Mouse (Mus musculus) E14TG2a.4 (cell line): Measurements from ENCODE around the gene Plekha5.
"Not testable (repeated sequence)": the region's sequence is repeated elsewhere in the genome, so short reads cannot be mapped to it uniquely, and the experiment has no call there.

ENCODE experiments used
- H3K27me3 ChIP-seq: 2 replicates; pipeline ENCODE4 v1.6.1; 2014; ENCODE audit warnings: low read length, control low read depth; ENCODE audit not compliant: insufficient read depth
- H3K36me3 ChIP-seq: 2 replicates; pipeline ENCODE4 v1.6.1; 2014; ENCODE audit warnings: low read length, control low read depth; ENCODE audit not compliant: insufficient read depth
- H3K4me1 ChIP-seq: replicated peaks from 2 replicates; pipeline ENCODE4 v1.6.1; 2014; ENCODE audit warnings: low read depth, low read length, control low read depth
- H3K4me3 ChIP-seq: replicated peaks from 2 replicates; pipeline ENCODE4 v1.5.1; 2014; ENCODE audit warnings: mild to moderate bottlenecking, low read length
- H3K9me3 ChIP-seq: 2 replicates; pipeline ENCODE4 v1.6.1; 2014; ENCODE audit warnings: low read length, control low read depth
- CTCF ChIP-seq: conservative IDR thresholded peaks from 2 replicates; pipeline ENCODE4 v1.5.1; 2014; ENCODE audit warnings: low read length
- NANOG ChIP-seq: IDR thresholded peaks from 2 replicates; pipeline ENCODE4 v1.6.1; 2014; ENCODE audit warnings: borderline replicate concordance, low read length, mixed read lengths
- POU5F1 ChIP-seq: IDR thresholded peaks from 2 replicates; pipeline ENCODE4 v1.6.1; 2014; ENCODE audit warnings: low read length, borderline replicate concordance

Gene Plekha5

DNA sequence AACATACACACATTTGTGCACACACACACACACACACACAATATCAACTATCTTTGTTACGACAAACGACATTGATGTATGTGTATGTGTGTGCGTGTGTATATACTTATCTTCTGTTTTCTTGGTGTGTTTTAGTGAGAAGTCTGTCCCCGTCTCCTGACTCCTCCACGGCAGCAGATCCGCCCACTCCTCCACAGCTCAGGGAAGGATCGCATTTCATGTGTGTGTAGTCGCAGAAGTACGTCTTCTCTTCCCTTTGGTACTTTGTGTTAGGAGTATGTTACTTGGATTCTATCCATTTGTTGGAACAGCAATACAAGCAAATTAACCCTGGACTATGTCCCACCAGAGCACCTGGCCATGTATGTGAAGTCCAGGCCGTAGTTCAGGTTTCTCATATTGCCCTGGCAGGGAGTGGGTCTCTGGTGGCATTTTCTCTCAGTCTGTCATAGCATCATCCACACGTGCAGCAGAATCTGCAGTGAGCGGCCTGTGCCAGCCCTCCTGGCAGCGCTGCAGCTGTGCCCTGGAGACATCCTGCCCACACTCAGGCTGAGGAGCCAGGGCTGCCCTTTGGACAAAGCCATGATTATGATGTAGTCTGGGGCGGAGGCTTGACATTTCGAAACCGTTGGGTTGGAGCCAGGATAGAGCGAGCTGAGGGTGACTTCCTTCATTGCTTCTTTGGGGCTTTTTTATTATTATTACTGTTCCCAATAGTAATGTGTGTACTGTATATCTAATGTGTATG lies 169.7 kb downstream of the Plekha5 start:
- Histone ChIP-seq H3K4me3 (no peak overlapping the region), H3K36me3 (peaks cover 65% of the 10 kb centered on the region), H3K9me3 (no peaks in the 10 kb centered on the region), H3K4me1 (peaks cover 33% of the 10 kb centered on the region), H3K27me3 (no peaks in the 10 kb centered on the region; the same call in 1 of the 2 replicates)
- TF ChIP-seq CTCF (no peak), POU5F1 (no peak), NANOG (no peak)

DNA sequence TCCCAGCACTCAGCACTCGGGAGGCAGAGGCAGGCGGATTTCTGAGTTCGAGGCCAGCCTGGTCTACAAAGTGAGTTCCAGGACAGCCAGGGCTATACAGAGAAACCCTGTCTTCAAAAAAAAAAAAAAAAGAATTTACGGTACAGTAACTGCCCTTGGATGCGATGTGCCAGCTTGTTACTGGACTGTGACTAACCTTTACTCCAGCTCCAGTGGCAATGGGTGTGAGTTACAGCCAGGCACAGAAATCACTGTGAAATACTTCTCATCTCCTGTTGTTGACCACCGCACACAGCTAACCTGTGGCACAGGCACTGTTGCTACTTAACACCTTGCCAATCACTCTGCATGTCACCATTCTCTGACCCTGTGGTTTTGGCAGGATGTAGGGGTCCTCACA lies 171.7 kb downstream of the Plekha5 start:
- Histone ChIP-seq H3K4me1 (peaks cover 51% of the 10 kb centered on the region), H3K36me3 (peaks cover 53% of the 10 kb centered on the region)
- not testable (repeated sequence) for H3K27me3 ChIP-seq, H3K4me3 ChIP-seq, H3K9me3 ChIP-seq

DNA sequence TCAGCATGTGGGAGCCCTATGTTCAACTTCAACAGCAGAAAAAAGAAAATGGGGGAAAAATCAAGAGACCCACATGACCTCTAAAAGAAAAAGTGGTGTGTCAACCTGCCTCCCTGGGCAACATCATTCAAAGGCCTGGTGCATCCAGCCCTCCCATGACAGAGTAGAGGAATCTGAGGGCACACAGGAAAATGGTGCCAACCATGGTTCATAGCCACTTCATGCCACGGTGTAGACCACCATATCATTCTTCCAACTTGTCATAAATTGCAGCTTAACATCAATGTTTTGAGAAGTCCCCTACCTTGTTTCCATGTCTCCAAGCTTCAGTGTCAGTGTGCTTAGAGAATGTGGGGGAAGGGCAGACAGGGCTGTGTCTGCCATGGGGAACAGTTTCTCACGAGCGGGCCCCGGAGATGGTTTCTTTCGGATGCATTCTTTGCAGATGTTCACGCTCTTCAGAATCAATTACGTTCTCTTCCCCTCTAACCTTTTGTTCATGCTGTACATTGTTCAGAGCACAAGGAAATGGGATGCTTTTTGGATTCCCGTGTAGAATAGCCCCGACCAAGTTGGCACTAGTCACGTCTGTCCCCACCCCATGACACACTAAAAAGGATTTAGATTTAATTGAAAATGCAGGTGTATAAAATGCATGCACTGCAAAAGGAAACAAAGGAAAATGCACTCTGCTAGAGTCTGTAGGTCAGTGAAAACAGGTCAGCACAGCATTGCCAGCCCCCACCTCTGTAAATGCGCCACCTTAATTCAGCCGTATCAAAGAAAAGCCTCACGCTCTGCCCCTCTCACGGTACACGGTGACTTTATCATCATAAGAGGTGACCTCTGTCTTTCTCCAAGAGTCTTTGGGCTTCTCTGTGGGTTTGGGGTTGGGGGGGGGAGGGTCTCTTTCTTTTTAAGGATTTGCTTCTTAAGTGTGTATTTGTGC lies 173.8 kb downstream of the Plekha5 start:
- Histone ChIP-seq H3K9me3 (no peaks in the 10 kb centered on the region), H3K36me3 (peaks cover 35% of the 10 kb centered on the region), H3K27me3 (no peaks in the 10 kb centered on the region; the same call in 1 of the 2 replicates), H3K4me1 (peaks cover 69% of the 10 kb centered on the region), H3K4me3 (no peak overlapping the region)
- TF ChIP-seq POU5F1 (no peak), NANOG (no peak), CTCF (no peak)

DNA sequence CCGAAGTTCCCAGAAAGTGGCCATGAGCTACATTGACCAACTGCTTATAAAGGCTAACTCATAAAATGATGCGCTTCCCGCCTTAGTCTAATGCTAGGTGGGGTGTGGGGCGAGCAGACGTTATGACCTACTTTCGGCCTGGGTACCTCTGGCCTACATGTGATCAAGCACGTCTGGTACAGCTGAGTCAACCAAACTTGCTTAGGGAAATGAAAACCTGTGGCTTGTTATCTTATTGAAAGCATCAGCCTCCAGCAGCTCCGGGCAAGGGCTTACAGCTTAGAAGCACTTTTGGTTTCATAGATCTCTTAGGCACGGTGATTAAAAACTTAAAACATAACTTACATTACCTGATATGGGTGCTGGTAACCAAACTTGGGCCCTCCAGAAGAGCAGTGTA lies 174.7 kb downstream of the Plekha5 start:
- Histone ChIP-seq H3K4me1 (peaks cover 67% of the 10 kb centered on the region), H3K4me3 (no peak overlapping the region), H3K36me3 (peaks cover 27% of the 10 kb centered on the region), H3K27me3 (no peaks in the 10 kb centered on the region; the same call in 1 of the 2 replicates), H3K9me3 (no peaks in the 10 kb centered on the region)
- no peak for TF ChIP-seq CTCF
- no peak for TF ChIP-seq POU5F1
- TF ChIP-seq NANOG: no peak

DNA sequence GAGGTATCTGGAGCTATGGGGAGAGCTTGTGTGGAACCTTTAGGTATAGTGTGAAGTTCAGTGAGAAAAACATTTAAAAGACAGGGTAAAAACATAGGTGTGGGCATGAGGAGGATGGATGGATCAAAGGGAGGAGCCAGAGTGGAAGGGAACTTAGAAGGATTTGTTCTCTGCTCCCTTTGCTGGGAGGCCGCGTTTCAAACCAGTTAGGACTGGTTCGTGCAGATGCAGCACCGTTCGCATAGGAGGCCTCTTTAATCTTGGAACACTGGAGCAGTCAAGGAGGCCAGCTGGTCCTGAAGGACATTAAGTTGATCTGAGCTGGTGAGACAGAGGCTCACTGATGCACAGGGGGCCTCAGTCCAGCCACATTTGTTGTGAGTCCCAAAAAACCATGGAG lies 175.5 kb downstream of the Plekha5 start:
- H3K4me3 ChIP-seq: 0 out of 2 replicates have a peak overlapping the region, but pooled peaks have one; percentile 7
- TF ChIP-seq CTCF: no peak
- no peak for TF ChIP-seq NANOG
- no peak for TF ChIP-seq POU5F1
- peaks cover 18% of the 10 kb centered on the region for H3K36me3 ChIP-seq
- H3K4me1 ChIP-seq: peaks cover 73% of the 10 kb centered on the region
- no peaks in the 10 kb centered on the region; the same call in 1 of the 2 replicates for H3K27me3 ChIP-seq
- H3K9me3 ChIP-seq: no peaks in the 10 kb centered on the region

DNA sequence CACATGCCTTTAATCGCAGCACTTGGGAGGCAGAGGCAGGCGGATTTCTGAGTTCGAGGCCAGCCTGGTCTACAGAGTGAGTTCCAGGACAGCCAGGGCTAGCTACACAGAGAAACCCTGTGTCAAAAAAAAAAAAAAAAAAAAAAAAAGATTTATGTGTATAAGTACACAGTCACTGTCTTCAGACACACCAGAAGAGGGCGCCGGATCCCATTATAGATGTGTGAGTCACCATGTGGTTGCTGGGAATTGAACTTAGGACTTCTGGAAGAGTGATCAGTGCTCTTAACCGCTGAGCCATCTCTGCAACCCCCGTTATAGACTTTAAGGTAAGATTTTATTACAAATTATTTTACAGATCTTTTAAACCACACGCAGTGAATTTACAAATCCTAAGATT lies 176.8 kb downstream of the Plekha5 start:
- H3K27me3 ChIP-seq, H3K4me3 ChIP-seq, H3K9me3 ChIP-seq, H3K36me3 ChIP-seq: not testable (repeated sequence)
- H3K4me1 ChIP-seq: peaks cover 85% of the 10 kb centered on the region

DNA sequence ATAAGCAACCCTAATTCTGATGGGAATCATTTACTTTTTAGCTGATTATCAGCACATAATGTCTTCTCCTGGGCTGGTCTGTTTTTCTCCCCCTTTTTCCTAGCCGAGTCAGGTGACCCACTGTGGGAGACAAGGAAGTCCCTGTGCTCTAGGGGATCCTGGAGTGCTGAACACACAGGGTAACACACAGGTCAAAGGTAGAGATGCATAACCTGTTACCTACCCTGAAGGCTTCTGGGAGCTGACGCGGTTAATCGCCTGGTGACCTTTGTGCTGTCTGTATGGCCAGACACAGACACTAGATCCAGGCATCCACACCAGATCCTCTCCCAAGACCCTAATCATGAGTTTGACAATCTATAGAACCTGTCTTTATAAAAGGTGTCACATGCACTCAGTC lies 177.3 kb downstream of the Plekha5 start:
- Histone ChIP-seq H3K4me1 (peaks cover 85% of the 10 kb centered on the region), H3K27me3 (no peaks in the 10 kb centered on the region; the same call in 1 of the 2 replicates), H3K9me3 (no peaks in the 10 kb centered on the region), H3K4me3 (no peak overlapping the region), H3K36me3 (0 out of 2 replicates have a peak, but pooled peaks cover 6% of the 10 kb centered on the region)
- TF ChIP-seq CTCF (no peak), POU5F1 (no peak), NANOG (no peak)

DNA sequence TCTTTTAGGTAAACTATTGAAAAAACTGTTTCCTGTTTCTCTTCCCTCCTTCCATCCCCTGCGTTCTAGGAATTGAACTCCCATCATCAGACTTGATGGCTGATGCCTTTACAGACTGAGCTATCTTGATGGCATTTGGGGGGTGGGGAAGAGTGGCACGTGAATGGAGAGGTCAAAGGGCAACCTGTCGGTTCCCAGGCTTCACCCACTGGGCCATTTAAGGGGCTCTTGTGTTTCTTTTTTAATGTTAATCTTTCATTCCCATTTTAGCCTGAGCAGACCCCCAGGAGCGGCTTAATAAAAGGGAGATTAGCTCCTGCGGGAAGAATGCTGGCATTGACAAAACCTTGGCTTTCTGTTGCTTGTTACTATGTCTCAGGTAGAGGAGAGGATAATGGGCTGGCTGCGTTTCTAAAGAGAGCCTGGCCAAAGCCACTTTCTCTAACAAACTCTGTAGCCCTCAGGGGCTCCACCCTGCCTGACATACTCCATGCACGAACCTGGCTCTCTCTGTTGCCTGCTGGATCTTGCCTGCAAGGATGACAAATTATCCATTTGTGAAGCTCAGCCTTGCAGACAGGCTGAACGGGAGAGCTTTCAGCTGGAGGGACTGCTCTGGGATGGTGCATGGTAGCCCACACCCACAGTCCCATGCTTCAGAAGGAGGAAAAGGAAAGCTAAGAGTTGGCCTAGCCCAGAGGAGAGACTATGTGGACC lies 179.5 kb downstream of the Plekha5 start:
- no peaks in the 10 kb centered on the region for H3K36me3 ChIP-seq
- TF ChIP-seq POU5F1 (no peak), NANOG (peak; percentile 95), CTCF (no peak)
- H3K27me3 ChIP-seq: no peaks in the 10 kb centered on the region; the same call in 1 of the 2 replicates
- peaks cover 90% of the 10 kb centered on the region for H3K4me1 ChIP-seq
- peak overlapping the region; percentile 35; the same call in 1 of the 2 replicates for H3K4me3 ChIP-seq
- no peaks in the 10 kb centered on the region for H3K9me3 ChIP-seq

DNA sequence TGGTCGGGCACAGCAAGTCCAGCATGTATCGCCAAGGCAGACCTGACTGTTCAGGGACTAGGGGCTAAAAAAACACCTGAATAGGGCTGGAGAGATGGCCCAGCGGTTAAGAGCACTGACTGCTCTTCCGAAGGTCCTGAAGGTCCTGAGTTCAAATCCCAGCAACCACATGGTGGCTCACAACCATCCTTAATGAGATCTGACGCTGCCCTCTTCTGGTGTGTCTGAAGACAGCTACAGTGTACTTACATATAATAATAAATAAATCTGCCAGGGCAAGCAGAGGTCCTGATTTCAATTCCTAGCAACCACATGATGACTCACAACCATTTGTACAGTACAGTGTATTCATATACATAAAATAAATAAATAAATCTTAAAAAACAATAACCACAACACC lies 181.3 kb downstream of the Plekha5 start:
- not testable (repeated sequence) for H3K9me3 ChIP-seq, H3K36me3 ChIP-seq, H3K4me3 ChIP-seq, H3K27me3 ChIP-seq
- peaks cover 88% of the 10 kb centered on the region for H3K4me1 ChIP-seq
